Mouse (Mus musculus) WW6 (cell line): ENCODE results near the gene Meis2.

Source experiments
- DNase-seq: peaks from one replicate; pipeline ENCODE4 v3.0.0-alpha.2; 2013; ENCODE audit warnings: low read depth, low spot score

Gene Meis2

GRCm38 (mm10) chr2:115857123-115858080 is 208.2 kb downstream of the Meis2 start:
- no peak for DNase-seq

- no peak for DNase-seq
Measured at GRCm38 (mm10) chr2:115856401-115857073, 209.1 kb downstream of the Meis2 start.

- DNase-seq = peak; percentile 50
Measured at GRCm38 (mm10) chr2:115855511-115856400, 209.9 kb downstream of the Meis2 start.

GRCm38 (mm10) chr2:115854828-115855311 is 210.8 kb downstream of the Meis2 start:
- no peak for DNase-seq

GRCm38 (mm10) chr2:115854007-115854827 is 211.4 kb downstream of the Meis2 start:
- no peak for DNase-seq

GRCm38 (mm10) chr2:115853221-115853620 is 212.4 kb downstream of the Meis2 start:
- DNase-seq = no peak

- DNase-seq = no peak
Measured at GRCm38 (mm10) chr2:115852615-115853014, 213.0 kb downstream of the Meis2 start.

- DNase-seq = no peak
Measured at GRCm38 (mm10) chr2:115852109-115852508, 213.5 kb downstream of the Meis2 start.

- DNase-seq = no peak
Measured at GRCm38 (mm10) chr2:115850961-115851360, 214.7 kb downstream of the Meis2 start.

GRCm38 (mm10) chr2:115842821-115843220 is 222.8 kb downstream of the Meis2 start:
- DNase-seq = no peak

- no peak for DNase-seq
Measured at GRCm38 (mm10) chr2:115836034-115836433, 229.6 kb downstream of the Meis2 start.

GRCm38 (mm10) chr2:115822361-115822760 is 243.3 kb downstream of the Meis2 start:
- DNase-seq = no peak

GRCm38 (mm10) chr2:115817959-115818358 is 247.7 kb downstream of the Meis2 start:
- no peak for DNase-seq

- no peak for DNase-seq
Measured at GRCm38 (mm10) chr2:115813721-115814120, 251.9 kb downstream of the Meis2 start.

- DNase-seq = no peak
Measured at GRCm38 (mm10) chr2:115813316-115813715, 252.3 kb downstream of the Meis2 start.
